Comparison of ENCODE assay signal across 7 mouse cellular contexts in the genomic region with DNA sequence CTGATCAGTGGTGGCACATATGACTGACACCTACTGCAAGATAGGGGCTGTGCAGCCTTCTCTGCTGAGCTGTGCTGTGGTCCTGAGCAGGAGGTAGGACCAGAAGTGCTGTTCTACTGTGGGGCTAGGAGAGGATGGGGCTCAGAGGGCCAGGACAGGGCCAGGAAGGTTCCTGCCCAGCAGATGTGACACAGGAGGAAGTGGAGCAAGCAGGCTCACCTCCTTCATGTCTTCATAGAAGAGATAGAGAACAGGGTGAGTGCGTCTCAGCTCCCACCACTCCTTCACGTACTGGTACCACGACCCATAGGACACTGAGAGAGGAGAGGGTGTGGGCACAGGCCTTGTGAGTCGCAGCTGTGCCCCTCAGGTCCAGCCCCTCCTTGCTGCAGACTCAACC. TPM values are rescaled to one million over a fixed set of nuclear protein-coding genes. Genes with fewer than 3 reads are reported as not detected.
DNase-seq lines count a peak whose midpoint lies in the region; ATAC-seq and TF ChIP-seq lines count a peak whose summit lies in the region.
"Not testable (repeated sequence)": the region's sequence is repeated elsewhere in the genome, so short reads cannot be mapped to it uniquely, and the experiment has no call there.
"Had no signal": no experiment of that assay in that cellular context is flagged by ENCODE, and none has a peak within 500 bp of the region (broad histone marks: within the 10 kb centered on the region; RNA-seq: fewer than 3 reads in every experiment).

No protein-coding gene starts in this region.

- not testable (repeated sequence) for H3K4me3 ChIP-seq in forebrain, embryonic 16.5 days (replicated peaks; ENCODE audit: low read length); liver, postnatal 0 days (ENCODE audit: low read depth, low read length); midbrain, embryonic 13.5 days (replicated peaks)

- TF ChIP-seq EP300 in liver, postnatal 0 days (IDR thresholded peaks at IDR 0.05; ENCODE audit: low read depth): not testable (repeated sequence)

- not testable (repeated sequence) for H3K36me3 ChIP-seq in forebrain, embryonic 16.5 days (ENCODE audit: control insufficient read depth, insufficient read depth)
- H3K36me3 ChIP-seq in liver, postnatal 0 days (replicated peaks; ENCODE audit: insufficient read depth, low read length): peaks cover 14% of the 10 kb centered on the region; the same call in 1 of the 2 replicates
- H3K36me3 ChIP-seq in midbrain, embryonic 13.5 days: peaks cover 29% of the 10 kb centered on the region

- WGBS in forebrain, embryonic 16.5 days: 71% methylated on average over 4 of the region's 4 CpGs
- WGBS in liver, postnatal 0 days (ENCODE audit: insufficient replicate concordance): 53% methylated on average over 4 of the region's 4 CpGs
- WGBS in midbrain, embryonic 13.5 days: 97% methylated on average over 4 of the region's 4 CpGs

- H3K9me3 ChIP-seq in forebrain, embryonic 16.5 days (ENCODE audit: control insufficient read depth, low read length); liver, postnatal 0 days (ENCODE audit: low read length); midbrain, embryonic 13.5 days: not testable (repeated sequence)

- peak; percentile 74 for DNase-seq in heart, adult 11 months
- DNase-seq in liver, postnatal 0 days: not testable (repeated sequence)

- not testable (repeated sequence) for H3K27me3 ChIP-seq in forebrain, embryonic 16.5 days (replicated peaks; ENCODE audit: control insufficient read depth, insufficient read depth, low read length); liver, postnatal 0 days (ENCODE audit: insufficient read depth, low read length); midbrain, embryonic 13.5 days

- H3K27ac ChIP-seq in forebrain, embryonic 16.5 days (ENCODE audit: low read length); midbrain, embryonic 13.5 days: not testable (repeated sequence)
- H3K27ac ChIP-seq in liver, postnatal 0 days (ENCODE audit: low read depth): 0 out of 2 replicates have a peak overlapping the region, but pooled peaks have one; percentile 68

- not testable (repeated sequence) for TF ChIP-seq CTCF in liver, postnatal 0 days (IDR thresholded peaks at IDR 0.05; ENCODE audit: low read depth)

- ATAC-seq in forebrain, embryonic 16.5 days: peak; percentile 33; the same call in 1 of the 2 replicates
- ATAC-seq in liver, postnatal 0 days: not testable (repeated sequence)
- peak; percentile 29; the same call in 1 of the 2 replicates for ATAC-seq in megakaryocyte progenitor cell, adult 5-6 weeks (replicated peaks; ENCODE audit: poor library complexity)
- peak; percentile 43 for ATAC-seq in midbrain, embryonic 13.5 days
- ATAC-seq in monocyte, adult 5-6 weeks (replicated peaks; ENCODE audit: insufficient number of reproducible peaks, low FRiP score, low TSS enrichment, poor library complexity, severe bottlenecking): 0 out of 2 replicates have a peak, but pooled peaks have one; percentile 15

- H3K4me2 ChIP-seq in forebrain, embryonic 16.5 days (ENCODE audit: low read length); liver, postnatal 0 days (ENCODE audit: low read depth, low read length); midbrain, embryonic 13.5 days (replicated peaks): not testable (repeated sequence)

- H3K4me1 ChIP-seq in forebrain, embryonic 16.5 days (replicated peaks; ENCODE audit: control insufficient read depth, insufficient read depth, low read length); midbrain, embryonic 13.5 days (replicated peaks): not testable (repeated sequence)
- peaks cover 22% of the 10 kb centered on the region for H3K4me1 ChIP-seq in liver, postnatal 0 days (ENCODE audit: insufficient read depth)

- H3K9ac ChIP-seq in forebrain, embryonic 16.5 days (replicated peaks; ENCODE audit: low read depth, low read length); liver, postnatal 0 days (replicated peaks); midbrain, embryonic 13.5 days (replicated peaks): not testable (repeated sequence)

RNA-seq across cellular contexts. Expression of a gene that starts 7.0 kb away (rescaled TPM):
- 124 and 132 TPM in 2 replicates for polyA plus RNA-seq in forebrain, embryonic 16.5 days (2015; fragmentation: Nextera tagmentation; extraction: Ambion mirVana)
- polyA plus RNA-seq in liver, postnatal 0 days (2015; fragmentation: Nextera tagmentation; extraction: Ambion mirVana): 86.5 and 93.5 TPM in 2 replicates
- total RNA-seq in megakaryocyte progenitor cell, adult 5-6 weeks (2015): 89.8 and 95.2 TPM in 2 replicates
- total RNA-seq in megakaryocyte progenitor cell, adult 5-6 weeks (2017): 168 and 218 TPM in 2 replicates
- 141 and 158 TPM in 2 replicates for polyA plus RNA-seq in midbrain, embryonic 13.5 days (2015; fragmentation: Nextera tagmentation; extraction: Ambion mirVana)
- 68.4 to 80.5 TPM (median 78.3 TPM) in 3 replicates for total RNA-seq in monocyte, adult 5-6 weeks (2017)

RNA-seq across cellular contexts. Expression of a gene that starts 7.4 kb away (rescaled TPM):
- polyA plus RNA-seq in forebrain, embryonic 16.5 days (2015; fragmentation: Nextera tagmentation; extraction: Ambion mirVana): 14.4 and 20.3 TPM in 2 replicates
- 2.6 and 3.7 TPM in 2 replicates for polyA plus RNA-seq in liver, postnatal 0 days (2015; fragmentation: Nextera tagmentation; extraction: Ambion mirVana)
- total RNA-seq in megakaryocyte progenitor cell, adult 5-6 weeks (2015): 4.2 and 4.8 TPM in 2 replicates
- 4.6 and 4.7 TPM in 2 replicates for total RNA-seq in megakaryocyte progenitor cell, adult 5-6 weeks (2017)
- 21.0 and 21.1 TPM in 2 replicates for polyA plus RNA-seq in midbrain, embryonic 13.5 days (2015; fragmentation: Nextera tagmentation; extraction: Ambion mirVana)
- 3.0 to 6.2 TPM (median 6.1 TPM) in 3 replicates for total RNA-seq in monocyte, adult 5-6 weeks (2017)

RNA-seq across cellular contexts. Expression of a gene that starts 11.9 kb away (rescaled TPM):
- polyA plus RNA-seq in forebrain, embryonic 16.5 days (2015; fragmentation: Nextera tagmentation; extraction: Ambion mirVana): 4.3 and 5.9 TPM in 2 replicates
- 221 and 241 TPM in 2 replicates for polyA plus RNA-seq in liver, postnatal 0 days (2015; fragmentation: Nextera tagmentation; extraction: Ambion mirVana)
- total RNA-seq in megakaryocyte progenitor cell, adult 5-6 weeks (2015): 1.7 and 3.2 TPM in 2 replicates
- total RNA-seq in megakaryocyte progenitor cell, adult 5-6 weeks (2017): 1.0 and 3.6 TPM in 2 replicates
- polyA plus RNA-seq in midbrain, embryonic 13.5 days (2015; fragmentation: Nextera tagmentation; extraction: Ambion mirVana): 0.93 and 1.9 TPM in 2 replicates
- total RNA-seq in monocyte, adult 5-6 weeks (2017): 1.2 to 4.9 TPM in 2 of 3 replicates, not detected in the other
- total RNA-seq: MEL had no signal

RNA-seq across cellular contexts. Expression of a gene that starts 19.4 kb away (rescaled TPM):
- 109 and 119 TPM in 2 replicates for polyA plus RNA-seq in forebrain, embryonic 16.5 days (2015; fragmentation: Nextera tagmentation; extraction: Ambion mirVana)
- 121 and 130 TPM in 2 replicates for polyA plus RNA-seq in liver, postnatal 0 days (2015; fragmentation: Nextera tagmentation; extraction: Ambion mirVana)
- total RNA-seq in megakaryocyte progenitor cell, adult 5-6 weeks (2015): 259 and 365 TPM in 2 replicates
- total RNA-seq in megakaryocyte progenitor cell, adult 5-6 weeks (2017): 366 and 525 TPM in 2 replicates
- polyA plus RNA-seq in midbrain, embryonic 13.5 days (2015; fragmentation: Nextera tagmentation; extraction: Ambion mirVana): 96.3 and 101 TPM in 2 replicates
- total RNA-seq in monocyte, adult 5-6 weeks (2017): 1,450 to 2,051 TPM (median 1,984 TPM) in 3 replicates

RNA-seq across cellular contexts. Expression of a gene that starts 39.0 kb away (rescaled TPM):
- polyA plus RNA-seq in forebrain, embryonic 16.5 days (2015; fragmentation: Nextera tagmentation; extraction: Ambion mirVana): 55.8 and 57.5 TPM in 2 replicates
- polyA plus RNA-seq in liver, postnatal 0 days (2015; fragmentation: Nextera tagmentation; extraction: Ambion mirVana): 22.7 and 22.8 TPM in 2 replicates
- total RNA-seq in megakaryocyte progenitor cell, adult 5-6 weeks (2015): 65.7 and 74.6 TPM in 2 replicates
- 40.1 and 52.5 TPM in 2 replicates for total RNA-seq in megakaryocyte progenitor cell, adult 5-6 weeks (2017)
- 54.5 and 57.0 TPM in 2 replicates for polyA plus RNA-seq in midbrain, embryonic 13.5 days (2015; fragmentation: Nextera tagmentation; extraction: Ambion mirVana)
- 37.5 to 42.9 TPM (median 42.9 TPM) in 3 replicates for total RNA-seq in monocyte, adult 5-6 weeks (2017)

Comparison
In these comparisons a context has a peak if more than half of its experiments do, and no peak if none do; other contexts are left out.
1. RNA of a gene that starts 11.9 kb away (polyA plus RNA-seq): 221 to 241 TPM in liver, postnatal 0 days; 4.3 to 5.9 TPM in forebrain, embryonic 16.5 days and 0.93 to 1.9 TPM in midbrain, embryonic 13.5 days; every median in the first group is over 10 times any median in the second.